Mouse (Mus musculus) hindbrain, postnatal 0 days (tissue): Measurements from ENCODE around the gene Exosc5. TPM values are rescaled to one million over a fixed set of nuclear protein-coding genes. Genes with fewer than 3 reads are reported as not detected.
A peak's percentile ranks its signal among the peaks of the same experiment; 100 is the strongest.

Source experiments
- ATAC-seq: fragments of 200-750 bp; cut with Nextera tagmentation; 2 replicates; pipeline ENCODE4 v1.8.0; 2017; ENCODE audit warnings: mild to moderate bottlenecking, moderate TSS enrichment, moderate library complexity
- DNase-seq: peaks from one replicate; pipeline ENCODE4 v3.0.0-alpha.2; 2015; ENCODE audit warnings: low spot score
- H3K27ac ChIP-seq: fragments of 300-500 bp; sonication (generic); 2 replicates; pipeline ENCODE4 v1.5.1; 2014; ENCODE audit warnings: mild to moderate bottlenecking
- H3K27me3 ChIP-seq: fragments of 300-500 bp; sonication (generic); 2 replicates; pipeline ENCODE4 v1.6.1; 2014; ENCODE audit warnings: low read length, mixed read lengths; ENCODE audit not compliant: insufficient read depth
- H3K36me3 ChIP-seq: fragments of 300-500 bp; sonication (generic); 2 replicates; pipeline ENCODE4 v1.6.1; 2014; ENCODE audit warnings: low read length, mixed read lengths; ENCODE audit not compliant: insufficient read depth
- H3K4me1 ChIP-seq: fragments of 300-500 bp; sonication (generic); 2 replicates; pipeline ENCODE4 v1.6.1; 2014; ENCODE audit warnings: antibody characterized with exemption, low read length, mixed read lengths; ENCODE audit not compliant: insufficient read depth
- H3K4me2 ChIP-seq: fragments of 300-500 bp; sonication (generic); 2 replicates; pipeline ENCODE4 v1.6.1; 2014; ENCODE audit warnings: low read depth, mild to moderate bottlenecking, low read length, moderate library complexity, mixed read lengths
- H3K4me3 ChIP-seq: fragments of 300-500 bp; sonication (generic); 2 replicates; pipeline ENCODE4 v1.5.1; 2014; ENCODE audit warnings: low read length
- H3K9ac ChIP-seq: fragments of 300-500 bp; sonication (generic); replicated peaks from 2 replicates; pipeline ENCODE4 v1.6.1; 2014; ENCODE audit warnings: mild to moderate bottlenecking, low read length, moderate library complexity, mixed read lengths
- H3K9me3 ChIP-seq: fragments of 300-500 bp; sonication (generic); 2 replicates; pipeline ENCODE4 v1.6.1; 2016; ENCODE audit warnings: low read length, mixed read lengths
- CTCF ChIP-seq: IDR thresholded peaks from 2 replicates; pipeline ENCODE4 v1.5.1; 2016; ENCODE audit warnings: antibody characterized with exemption, control low read depth, low read depth
- WGBS: fragments of 180-500 bp; shearing (Covaris S2); extraction: QIAGEN DNeasy Blood & Tissue Kit; methylation state at CpG from one replicate; pipeline ENCODE4 v1.1.7; 2014; 5-methylcytosine and 5-hydroxymethylcytosine counted together
- polyA plus RNA-seq: library from polyadenylated mRNA; unstranded; fragments of >200 nt; fragmentation: Nextera tagmentation; extraction: Ambion mirVana; gene quantifications from 2 replicates; pipeline ENCODE4 v1.2.1, GENCODE M21; 2015
- total RNA-seq: library from RNA; depleted of rRNA; stranded (reverse); fragments of >200 nt; gene quantifications from 2 replicates; pipeline ENCODE4 v1.2.3, GENCODE M21; 2014

Exosc5 gene
- total and polyA plus RNA-seq, 2 experiments from 2014 or later = 33.9 to 39.2 TPM

DNA sequence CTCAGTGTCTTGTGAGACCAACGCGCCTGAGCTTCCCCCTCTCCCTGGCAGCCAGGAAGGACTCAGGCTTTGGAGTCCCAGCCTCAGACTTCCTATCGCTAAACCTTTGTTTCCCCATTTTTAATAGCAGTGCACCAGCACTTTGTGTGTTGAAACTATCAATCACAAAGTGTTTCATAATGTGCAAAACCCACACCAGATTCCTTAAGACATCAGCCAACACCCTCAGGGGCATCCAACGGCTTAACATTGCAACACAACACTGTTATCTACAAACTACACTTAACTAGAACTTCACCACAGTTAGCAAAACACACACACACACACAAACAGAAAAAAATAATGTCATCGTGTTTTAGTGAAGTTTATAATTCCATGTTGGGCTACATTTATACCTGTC, 9.1 kb upstream of the Exosc5 start:
- WGBS = 85% methylated on average over 5 of the region's 5 CpGs
- H3K4me3 ChIP-seq = no peak overlapping the region
- no peak overlapping the region for H3K9ac ChIP-seq
- 0 out of 2 replicates have a peak, but pooled peaks cover 2% of the 10 kb centered on the region for H3K36me3 ChIP-seq
- H3K4me2 ChIP-seq = no peak overlapping the region
- no peak overlapping the region for H3K27ac ChIP-seq
- H3K27me3 ChIP-seq = no peaks in the 10 kb centered on the region
- H3K9me3 ChIP-seq = no peaks in the 10 kb centered on the region
- DNase-seq (no peak), ATAC-seq (no peak)
- H3K4me1 ChIP-seq = no peaks in the 10 kb centered on the region
- TF ChIP-seq CTCF = no peak

DNA sequence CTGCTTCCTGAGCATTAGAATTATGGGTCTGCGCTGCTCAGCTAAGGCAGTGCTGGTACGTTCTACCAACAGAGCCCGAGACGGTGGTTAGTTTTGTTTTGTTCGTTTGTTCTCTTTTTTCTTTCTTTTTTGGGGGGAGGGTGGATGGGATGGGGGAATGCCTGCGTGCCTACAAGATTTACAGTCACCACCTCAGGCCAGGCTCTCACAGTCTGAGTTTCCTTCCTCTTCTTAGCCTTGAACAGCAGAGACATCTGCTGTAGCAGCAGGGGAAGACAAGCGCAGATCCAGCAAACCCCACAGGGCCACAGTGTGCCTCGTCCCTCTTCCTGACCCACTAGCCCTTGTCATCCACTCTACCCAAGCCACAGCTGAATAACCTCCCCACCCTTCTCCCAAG, 7.7 kb upstream of the Exosc5 start:
- no peaks in the 10 kb centered on the region for H3K4me1 ChIP-seq
- no peak overlapping the region for H3K4me3 ChIP-seq
- H3K27me3 ChIP-seq = no peaks in the 10 kb centered on the region
- ATAC-seq (no peak), DNase-seq (no peak)
- no peak overlapping the region for H3K4me2 ChIP-seq
- no peaks in the 10 kb centered on the region for H3K36me3 ChIP-seq
- 88% methylated on average over 8 of the region's 8 CpGs for WGBS
- TF ChIP-seq CTCF = no peak
- no peak overlapping the region for H3K27ac ChIP-seq
- H3K9ac ChIP-seq = no peak overlapping the region
- no peaks in the 10 kb centered on the region for H3K9me3 ChIP-seq

DNA sequence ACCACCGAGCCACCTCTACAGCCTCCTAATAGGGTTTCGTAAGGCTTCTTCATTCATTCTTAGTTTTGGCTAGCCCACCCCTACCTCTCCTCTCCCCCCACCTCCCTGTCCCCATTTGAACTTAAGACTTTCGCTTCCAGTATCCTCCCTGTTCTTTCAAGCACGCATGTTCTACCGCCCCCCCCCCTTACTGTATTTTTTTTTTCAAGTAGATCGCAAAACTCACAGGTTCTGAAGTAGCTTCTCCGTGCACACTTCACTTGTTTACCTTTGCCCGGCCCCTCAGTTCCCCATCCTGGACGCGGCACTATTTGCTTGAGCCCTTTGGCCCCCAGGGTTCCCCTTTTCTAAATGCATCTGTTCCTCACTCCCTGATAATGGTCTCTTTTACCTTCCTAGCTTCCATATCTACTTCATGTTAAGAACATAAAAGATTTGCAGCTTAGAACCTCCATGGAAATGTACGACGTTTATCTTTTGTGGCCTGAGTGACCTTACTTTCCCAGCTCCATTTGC, 6.7 kb upstream of the Exosc5 start:
- Histone ChIP-seq H3K4me1 (no peaks in the 10 kb centered on the region), H3K4me3 (no peak overlapping the region), H3K9me3 (no peaks in the 10 kb centered on the region), H3K9ac (no peak overlapping the region), H3K4me2 (no peak overlapping the region), H3K27ac (no peak overlapping the region), H3K36me3 (no peaks in the 10 kb centered on the region), H3K27me3 (no peaks in the 10 kb centered on the region)
- no peak for DNase-seq
- WGBS = 93% methylated on average over 12 of the region's 12 CpGs
- no peak for TF ChIP-seq CTCF
- no peak for ATAC-seq

DNA sequence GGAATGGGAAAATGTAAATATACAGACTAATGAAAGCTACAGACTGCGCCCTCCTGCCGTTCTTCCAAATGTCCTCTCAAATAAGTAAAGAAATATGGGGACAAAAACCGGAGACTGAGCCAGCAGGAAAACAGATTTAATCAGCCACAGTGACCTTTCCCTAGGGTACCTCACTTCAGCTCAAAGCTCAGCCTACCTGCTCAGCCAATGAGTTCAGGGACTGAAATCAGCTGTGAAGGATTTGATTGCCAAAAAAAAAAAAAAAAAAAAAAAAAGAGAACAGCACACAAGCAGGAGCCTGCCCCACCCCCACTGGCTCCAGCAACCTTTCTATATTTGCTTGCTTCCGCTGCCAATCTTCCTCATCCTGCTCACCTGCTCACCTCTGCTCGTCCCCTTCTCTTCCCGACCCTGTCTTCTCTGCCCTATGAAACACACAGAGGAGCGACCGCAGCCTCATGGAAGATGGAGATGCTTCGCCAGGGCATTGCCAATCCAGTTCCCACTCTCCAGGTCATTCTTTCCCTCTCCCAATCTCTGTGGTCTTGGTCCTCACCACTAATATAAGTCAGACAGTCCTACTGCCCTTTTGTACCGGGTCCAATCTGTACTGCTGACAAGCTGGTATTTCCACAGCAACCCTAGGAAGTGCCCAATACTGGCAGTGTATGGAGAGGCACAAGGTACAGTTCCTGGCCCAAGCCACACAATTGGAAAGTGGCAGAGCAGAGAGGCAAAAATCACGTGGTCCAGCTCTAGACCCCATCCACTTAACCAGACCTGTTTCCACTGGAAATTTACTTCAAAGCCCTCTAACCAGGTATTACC, 3.1 kb upstream of the Exosc5 start:
- WGBS = 74% methylated on average over 11 of the region's 11 CpGs
- ATAC-seq = no peak

DNA sequence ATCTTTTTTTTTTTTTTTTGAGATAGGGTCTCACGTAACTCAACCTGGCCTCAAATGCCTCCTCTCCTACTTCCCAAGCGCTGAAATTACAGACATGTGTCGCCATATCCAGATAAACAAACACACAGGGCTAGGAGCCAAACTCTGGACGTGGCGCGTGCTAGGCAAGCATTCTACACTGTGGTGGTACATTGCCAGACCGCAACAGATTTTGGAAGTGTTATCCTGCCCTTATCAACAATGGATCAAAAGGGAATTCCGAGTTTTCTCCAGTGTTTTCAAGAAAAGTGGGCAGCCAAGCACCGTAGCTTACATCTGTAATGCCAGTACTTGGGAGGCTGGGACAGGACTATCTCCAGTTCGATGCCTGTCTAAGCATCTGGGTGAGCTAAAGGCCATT, 1.2 kb upstream of the Exosc5 start:
- no peak for ATAC-seq

More for the DNA sequence above, 3.1 kb upstream of the Exosc5 start:
- Histone ChIP-seq H3K4me2 (no peak overlapping the region), H3K27ac (no peak overlapping the region), H3K36me3 (no peaks in the 10 kb centered on the region), H3K4me1 (peaks cover 4% of the 10 kb centered on the region; the same call in 1 of the 2 replicates), H3K4me3 (no peak overlapping the region), H3K9ac (no peak overlapping the region), H3K9me3 (no peaks in the 10 kb centered on the region), H3K27me3 (no peaks in the 10 kb centered on the region)
- no peak for DNase-seq
- TF ChIP-seq CTCF = no peak

DNA sequence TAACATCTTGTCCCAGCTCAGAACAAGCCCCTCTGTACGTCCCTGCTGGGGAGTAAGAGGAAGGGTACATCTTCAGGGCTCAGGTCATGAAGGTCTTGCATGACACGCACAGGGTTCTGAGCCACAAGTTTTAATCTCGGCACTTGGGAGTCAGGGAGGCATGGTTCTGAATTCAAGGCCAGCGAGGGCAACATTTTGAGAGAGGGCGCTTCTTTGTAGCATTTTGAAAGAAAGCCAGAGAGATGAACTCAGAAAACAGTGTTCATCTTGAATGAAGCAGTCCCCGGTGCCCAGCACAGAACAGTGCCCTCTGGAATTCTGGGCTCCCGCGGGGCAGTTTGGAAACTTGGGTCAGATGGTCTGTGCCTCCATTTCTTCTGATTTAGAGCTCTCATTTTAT, 7.4 kb downstream of the Exosc5 start:
- Histone ChIP-seq H3K36me3 (peaks cover 13% of the 10 kb centered on the region; the same call in 1 of the 2 replicates), H3K9ac (no peak overlapping the region)

More for the DNA sequence above, 1.2 kb upstream of the Exosc5 start:
- Histone ChIP-seq H3K27me3 (no peaks in the 10 kb centered on the region), H3K9ac (peak overlapping the region; percentile 73), H3K9me3 (no peaks in the 10 kb centered on the region), H3K27ac (0 out of 2 replicates have a peak overlapping the region, but pooled peaks have one; percentile 78), H3K4me2 (peak overlapping the region; percentile 79), H3K36me3 (no peaks in the 10 kb centered on the region; the same call in 1 of the 2 replicates), H3K4me3 (peak overlapping the region; percentile 67), H3K4me1 (peaks cover 4% of the 10 kb centered on the region; the same call in 1 of the 2 replicates)
- 36% methylated on average over 10 of the region's 10 CpGs for WGBS
- DNase-seq = no peak
- TF ChIP-seq CTCF = no peak

DNA sequence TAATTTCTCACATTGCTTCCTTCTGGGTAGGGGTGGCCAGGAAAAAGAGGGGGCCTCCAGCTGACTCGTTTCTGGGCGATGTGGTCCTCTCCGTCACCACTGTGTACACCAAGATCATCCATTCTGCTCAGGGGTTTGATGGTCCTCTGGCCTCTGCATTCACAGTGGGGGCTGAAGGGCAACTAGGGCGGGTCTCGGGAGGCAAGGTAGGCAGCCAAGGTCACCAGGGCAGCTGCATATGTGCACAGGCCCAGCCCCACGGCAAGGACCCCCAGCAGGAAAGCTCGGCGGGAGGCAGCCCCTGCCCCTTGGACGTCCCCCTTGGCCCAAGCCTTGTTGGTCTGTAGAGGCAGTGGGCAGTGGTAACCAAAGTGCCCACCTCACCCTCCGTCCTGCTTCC, 10.2 kb downstream of the Exosc5 start:
- Histone ChIP-seq H3K4me3 (no peak overlapping the region), H3K4me1 (no peaks in the 10 kb centered on the region), H3K9me3 (no peaks in the 10 kb centered on the region), H3K9ac (no peak overlapping the region), H3K27ac (no peak overlapping the region), H3K27me3 (no peaks in the 10 kb centered on the region), H3K36me3 (peaks cover 12% of the 10 kb centered on the region; the same call in 1 of the 2 replicates), H3K4me2 (no peak overlapping the region)
- no peak for TF ChIP-seq CTCF
- no peak for DNase-seq
- ATAC-seq = no peak
- 92% methylated on average over 10 of the region's 10 CpGs for WGBS

More for the DNA sequence above, 7.4 kb downstream of the Exosc5 start:
- Histone ChIP-seq H3K4me1 (no peaks in the 10 kb centered on the region), H3K4me2 (no peak overlapping the region), H3K27ac (no peak overlapping the region), H3K9me3 (no peaks in the 10 kb centered on the region), H3K27me3 (no peaks in the 10 kb centered on the region), H3K4me3 (no peak overlapping the region)
- WGBS = 93% methylated on average over 8 of the region's 8 CpGs
- DNase-seq (no peak), ATAC-seq (no peak)
- TF ChIP-seq CTCF = no peak
